Mouse (Mus musculus): ENCODE measurements around the gene Lrrn4. TPM values are rescaled to one million over a fixed set of nuclear protein-coding genes. Genes with fewer than 3 reads are reported as not detected.

Gene Lrrn4
- polyA plus RNA-seq, 1 experiment from 2014 or later: not detected

DNA sequence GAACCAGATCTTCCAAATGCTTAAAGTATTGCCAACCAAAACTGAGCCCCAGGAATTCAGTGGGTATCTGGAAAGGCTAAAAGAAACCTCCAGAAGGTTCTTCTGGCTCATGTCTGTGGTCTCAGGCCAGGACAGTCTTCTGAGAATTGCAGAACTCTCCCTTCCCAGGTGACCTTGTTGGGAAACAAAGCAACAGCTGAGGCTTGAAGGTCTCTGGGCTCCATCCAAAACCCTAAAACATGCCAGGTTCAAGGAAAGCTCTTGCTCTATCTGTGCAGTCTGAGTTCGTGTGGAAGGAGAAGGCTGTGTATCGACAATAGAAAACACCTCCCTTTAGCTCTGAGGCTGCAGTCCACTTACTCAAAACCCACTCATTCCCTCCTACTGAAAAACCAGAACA is 24.3 kb upstream of the Lrrn4 start:
- WGBS: 70% methylated on average over 2 of the region's 2 CpGs
- Histone ChIP-seq H3K36me3 (ENCODE audit: control insufficient read depth, insufficient read depth, low read length) (no peaks in the 10 kb centered on the region), H3K4me1 (replicated peaks; ENCODE audit: control insufficient read depth, insufficient read depth, low read length) (no peaks in the 10 kb centered on the region), H3K4me2 (replicated peaks; ENCODE audit: low read depth, low read length) (no peak overlapping the region), H3K27ac (ENCODE audit: low read depth, low read length) (no peak overlapping the region), H3K4me3 (ENCODE audit: low read depth, low read length) (no peak overlapping the region), H3K9me3 (ENCODE audit: control insufficient read depth, low read length) (no peaks in the 10 kb centered on the region), H3K27me3 (ENCODE audit: control insufficient read depth, insufficient read depth, low read length) (no peaks in the 10 kb centered on the region), H3K9ac (ENCODE audit: low read depth, low read length) (no peak overlapping the region)
- ATAC-seq (ENCODE audit: low FRiP score): no peak
- no peak for DNase-seq (ENCODE audit: low spot score)

DNA sequence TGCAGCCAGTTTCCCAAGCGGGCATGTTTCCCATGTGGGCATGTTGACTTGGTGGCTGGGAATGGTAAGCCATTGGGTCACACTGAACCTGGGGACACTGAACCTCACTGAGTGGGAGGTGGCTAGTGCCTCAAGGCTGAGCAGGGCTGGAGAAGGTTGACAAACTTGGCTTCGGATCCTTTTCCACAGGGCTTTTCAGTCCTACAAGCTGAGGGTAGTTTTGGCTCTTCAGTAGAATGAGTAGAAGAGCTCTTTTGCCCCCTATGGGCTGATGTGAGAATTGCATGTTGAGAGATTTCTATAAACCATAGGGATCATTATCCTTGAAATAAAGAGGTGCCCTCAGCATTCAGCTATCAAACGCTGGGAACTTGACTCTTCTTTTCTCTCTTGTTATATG is 22.8 kb upstream of the Lrrn4 start:
- no peaks in the 10 kb centered on the region for H3K4me1 ChIP-seq (replicated peaks; ENCODE audit: control insufficient read depth, insufficient read depth, low read length)
- no peaks in the 10 kb centered on the region for H3K36me3 ChIP-seq (ENCODE audit: control insufficient read depth, insufficient read depth, low read length)
- DNase-seq (ENCODE audit: low spot score): peak; percentile 83
- H3K9me3 ChIP-seq (ENCODE audit: control insufficient read depth, low read length): no peaks in the 10 kb centered on the region
- H3K27ac ChIP-seq (ENCODE audit: low read depth, low read length): no peak overlapping the region
- ATAC-seq (ENCODE audit: low FRiP score): peak; percentile 78
- WGBS: 35% methylated on average over 3 of the region's 3 CpGs
- H3K27me3 ChIP-seq (ENCODE audit: control insufficient read depth, insufficient read depth, low read length): no peaks in the 10 kb centered on the region
- no peak overlapping the region for H3K9ac ChIP-seq (ENCODE audit: low read depth, low read length)
- no peak overlapping the region for H3K4me3 ChIP-seq (ENCODE audit: low read depth, low read length)
- no peak overlapping the region for H3K4me2 ChIP-seq (replicated peaks; ENCODE audit: low read depth, low read length)

DNA sequence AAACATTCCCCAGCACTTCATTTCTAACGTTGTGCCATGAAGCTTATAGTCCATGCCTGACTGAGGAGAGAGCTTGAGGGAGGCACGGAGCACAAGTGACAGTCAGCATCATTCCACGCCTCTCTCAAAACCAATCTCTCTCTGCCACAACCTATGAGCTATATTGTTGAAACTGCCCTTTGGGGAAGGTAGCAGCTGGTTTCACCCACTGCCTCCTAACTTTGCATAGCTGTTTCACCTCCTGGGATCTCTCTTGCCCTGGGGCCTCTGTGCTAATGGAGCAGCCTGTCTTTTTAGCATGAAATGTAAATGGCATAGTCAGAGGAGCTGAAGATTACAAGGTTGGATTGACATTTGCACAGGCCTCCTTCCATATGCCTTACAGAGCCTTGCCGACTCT is 21.4 kb upstream of the Lrrn4 start:
- ATAC-seq (ENCODE audit: low FRiP score) (peak; percentile 23; the same call in 1 of the 2 replicates), DNase-seq (ENCODE audit: low spot score) (peak; percentile 12)
- H3K4me1 ChIP-seq (replicated peaks; ENCODE audit: control insufficient read depth, insufficient read depth, low read length): no peaks in the 10 kb centered on the region
- no peak overlapping the region for H3K4me2 ChIP-seq (replicated peaks; ENCODE audit: low read depth, low read length)
- no peak overlapping the region for H3K9ac ChIP-seq (ENCODE audit: low read depth, low read length)
- H3K27ac ChIP-seq (ENCODE audit: low read depth, low read length): no peak overlapping the region
- no peaks in the 10 kb centered on the region for H3K27me3 ChIP-seq (ENCODE audit: control insufficient read depth, insufficient read depth, low read length)
- WGBS: 67% methylated on average over 4 of the region's 4 CpGs
- H3K36me3 ChIP-seq (ENCODE audit: control insufficient read depth, insufficient read depth, low read length): no peaks in the 10 kb centered on the region
- H3K4me3 ChIP-seq (ENCODE audit: low read depth, low read length): no peak overlapping the region
- H3K9me3 ChIP-seq (ENCODE audit: control insufficient read depth, low read length): no peaks in the 10 kb centered on the region

DNA sequence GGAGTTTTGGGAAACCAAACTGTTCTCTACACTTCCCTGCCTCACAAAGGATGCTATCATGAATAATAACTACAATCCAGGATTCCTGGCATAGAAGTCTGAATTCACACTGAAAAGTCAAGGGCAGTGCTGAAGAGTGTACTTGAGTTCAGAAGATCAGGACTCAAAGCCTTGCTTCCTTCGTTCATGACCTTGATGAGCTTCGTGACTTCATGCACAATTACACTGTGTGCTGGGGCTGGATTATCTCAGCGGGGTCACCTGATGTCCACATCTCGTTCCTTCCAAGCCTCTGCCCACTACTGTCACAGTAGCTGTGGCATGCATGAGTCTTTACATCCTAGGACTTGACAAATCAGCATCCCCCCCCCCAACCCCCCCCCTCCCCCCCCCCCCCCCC is 20.9 kb upstream of the Lrrn4 start:
- H3K36me3 ChIP-seq (ENCODE audit: control insufficient read depth, insufficient read depth, low read length): no peaks in the 10 kb centered on the region
- DNase-seq (ENCODE audit: low spot score): no peak
- H3K4me3 ChIP-seq (ENCODE audit: low read depth, low read length): no peak overlapping the region
- 87% methylated on average over 4 of the region's 4 CpGs for WGBS
- no peak for ATAC-seq (ENCODE audit: low FRiP score)
- no peak overlapping the region for H3K27ac ChIP-seq (ENCODE audit: low read depth, low read length)
- H3K9me3 ChIP-seq (ENCODE audit: control insufficient read depth, low read length): no peaks in the 10 kb centered on the region
- no peak overlapping the region for H3K9ac ChIP-seq (ENCODE audit: low read depth, low read length)
- no peaks in the 10 kb centered on the region for H3K4me1 ChIP-seq (replicated peaks; ENCODE audit: control insufficient read depth, insufficient read depth, low read length)
- no peak overlapping the region for H3K4me2 ChIP-seq (replicated peaks; ENCODE audit: low read depth, low read length)
- no peaks in the 10 kb centered on the region for H3K27me3 ChIP-seq (ENCODE audit: control insufficient read depth, insufficient read depth, low read length)

DNA sequence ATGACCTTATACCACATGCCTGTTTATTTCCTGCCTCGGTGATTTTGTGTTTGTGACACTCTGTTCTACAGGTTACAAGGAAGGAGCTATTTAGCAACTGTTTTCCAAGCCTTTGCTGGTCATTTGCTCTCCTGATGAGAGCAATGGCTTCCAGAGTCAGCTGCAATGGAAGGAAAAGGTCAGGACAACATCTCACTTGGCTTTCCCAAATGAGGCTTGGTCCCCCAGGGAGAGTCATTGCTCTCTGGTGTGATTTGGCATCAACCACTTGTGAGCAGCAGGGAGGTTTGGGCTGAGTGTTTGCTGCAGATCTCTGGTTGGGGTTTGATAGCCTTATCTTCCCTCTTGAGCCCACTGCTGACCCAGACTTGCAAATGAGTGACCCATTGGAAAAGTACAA is 19.9 kb upstream of the Lrrn4 start:
- WGBS: 84% methylated on average over 1 of the region's 1 CpGs
- ATAC-seq (ENCODE audit: low FRiP score): no peak
- no peaks in the 10 kb centered on the region for H3K9me3 ChIP-seq (ENCODE audit: control insufficient read depth, low read length)

DNA sequence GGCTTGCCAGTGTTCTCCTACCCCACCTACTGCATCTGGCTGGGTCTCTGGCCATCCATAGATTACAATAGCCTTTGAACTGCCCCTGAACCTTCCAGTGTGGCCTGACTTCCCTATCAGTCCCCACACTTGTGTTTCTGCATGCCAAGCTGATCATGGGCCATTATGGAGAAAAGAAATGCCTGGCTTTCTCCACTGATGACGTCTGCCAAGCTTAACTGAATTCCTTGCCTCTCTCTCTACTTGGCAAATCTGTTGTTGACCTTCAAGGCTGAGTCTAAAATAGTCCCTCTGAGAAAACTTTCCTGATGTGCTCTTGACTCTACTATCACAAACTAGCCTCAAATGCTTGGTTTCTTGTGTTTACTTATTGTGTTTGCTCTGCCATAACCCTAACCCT is 17.5 kb upstream of the Lrrn4 start:
- no peak for DNase-seq (ENCODE audit: low spot score)

More for the DNA sequence above, 19.9 kb upstream of the Lrrn4 start:
- H3K4me2 ChIP-seq (replicated peaks; ENCODE audit: low read depth, low read length): no peak overlapping the region
- DNase-seq (ENCODE audit: low spot score): no peak
- no peak overlapping the region for H3K9ac ChIP-seq (ENCODE audit: low read depth, low read length)
- no peak overlapping the region for H3K27ac ChIP-seq (ENCODE audit: low read depth, low read length)
- H3K27me3 ChIP-seq (ENCODE audit: control insufficient read depth, insufficient read depth, low read length): no peaks in the 10 kb centered on the region
- no peak overlapping the region for H3K4me3 ChIP-seq (ENCODE audit: low read depth, low read length)
- H3K4me1 ChIP-seq (replicated peaks; ENCODE audit: control insufficient read depth, insufficient read depth, low read length): no peaks in the 10 kb centered on the region
- H3K36me3 ChIP-seq (ENCODE audit: control insufficient read depth, insufficient read depth, low read length): no peaks in the 10 kb centered on the region

DNA sequence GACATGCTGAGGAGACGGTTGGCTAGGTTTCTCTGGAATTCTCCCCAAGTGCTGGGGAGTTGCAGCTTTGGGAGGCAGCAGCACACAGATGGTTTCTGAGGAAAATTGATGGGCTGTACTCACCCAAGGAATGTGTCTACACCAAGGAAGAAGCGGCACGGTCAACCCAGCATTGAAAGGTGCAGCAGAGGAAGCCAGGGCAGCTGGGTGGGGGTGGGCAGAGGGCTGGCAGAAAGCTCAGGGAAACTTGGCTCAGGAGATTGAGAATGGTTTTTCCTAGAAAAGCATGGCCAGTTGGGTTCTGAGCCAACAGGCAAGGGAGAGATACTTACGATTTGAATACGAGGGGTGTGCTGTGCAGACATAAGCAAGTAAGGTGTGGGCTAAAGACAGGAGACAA is 13.1 kb upstream of the Lrrn4 start:
- H3K4me3 ChIP-seq (ENCODE audit: low read depth, low read length): no peak overlapping the region
- no peak for ATAC-seq (ENCODE audit: low FRiP score)

More for the DNA sequence above, 17.5 kb upstream of the Lrrn4 start:
- Histone ChIP-seq H3K27ac (ENCODE audit: low read depth, low read length) (no peak overlapping the region), H3K4me2 (replicated peaks; ENCODE audit: low read depth, low read length) (no peak overlapping the region), H3K4me1 (replicated peaks; ENCODE audit: control insufficient read depth, insufficient read depth, low read length) (no peaks in the 10 kb centered on the region), H3K4me3 (ENCODE audit: low read depth, low read length) (no peak overlapping the region), H3K9ac (ENCODE audit: low read depth, low read length) (no peak overlapping the region), H3K9me3 (ENCODE audit: control insufficient read depth, low read length) (no peaks in the 10 kb centered on the region), H3K36me3 (ENCODE audit: control insufficient read depth, insufficient read depth, low read length) (no peaks in the 10 kb centered on the region), H3K27me3 (ENCODE audit: control insufficient read depth, insufficient read depth, low read length) (no peaks in the 10 kb centered on the region)
- ATAC-seq (ENCODE audit: low FRiP score): no peak
- 52% methylated on average over 1 of the region's 1 CpGs for WGBS

DNA sequence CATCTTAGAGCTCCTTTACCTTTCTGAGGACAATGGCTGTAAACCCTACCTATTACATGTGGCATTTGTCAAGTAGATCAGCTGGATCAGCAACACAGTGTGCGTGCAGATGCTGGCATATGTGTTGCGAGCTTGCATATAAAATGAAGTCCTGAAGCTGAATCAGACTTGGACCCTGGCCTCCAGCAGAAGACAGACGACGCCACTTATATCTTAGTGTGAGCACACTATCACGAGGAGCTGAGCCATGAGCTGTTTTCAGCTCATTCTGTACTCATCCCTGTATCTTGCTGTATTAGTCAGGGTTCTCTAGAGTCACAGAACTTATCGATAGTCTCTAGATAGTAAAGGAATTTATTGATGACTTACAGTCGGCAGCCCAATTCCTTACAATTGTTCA is 4.6 kb upstream of the Lrrn4 start:
- Histone ChIP-seq H3K4me2 (replicated peaks; ENCODE audit: low read depth, low read length) (no peak overlapping the region), H3K4me1 (replicated peaks; ENCODE audit: control insufficient read depth, insufficient read depth, low read length) (no peaks in the 10 kb centered on the region; the same call in none of the 2 replicates), H3K9me3 (ENCODE audit: control insufficient read depth, low read length) (no peaks in the 10 kb centered on the region), H3K4me3 (ENCODE audit: low read depth, low read length) (no peak overlapping the region), H3K27me3 (ENCODE audit: control insufficient read depth, insufficient read depth, low read length) (peaks cover 4% of the 10 kb centered on the region; the same call in 1 of the 2 replicates), H3K36me3 (ENCODE audit: control insufficient read depth, insufficient read depth, low read length) (no peaks in the 10 kb centered on the region), H3K9ac (ENCODE audit: low read depth, low read length) (no peak overlapping the region), H3K27ac (ENCODE audit: low read depth, low read length) (no peak overlapping the region)
- ATAC-seq (ENCODE audit: low FRiP score) (no peak), DNase-seq (ENCODE audit: low spot score) (no peak)
- 92% methylated on average over 7 of the region's 7 CpGs for WGBS

More for the DNA sequence above, 13.1 kb upstream of the Lrrn4 start:
- DNase-seq (ENCODE audit: low spot score): no peak
- H3K36me3 ChIP-seq (ENCODE audit: control insufficient read depth, insufficient read depth, low read length): no peaks in the 10 kb centered on the region
- H3K9ac ChIP-seq (ENCODE audit: low read depth, low read length): no peak overlapping the region
- no peaks in the 10 kb centered on the region for H3K27me3 ChIP-seq (ENCODE audit: control insufficient read depth, insufficient read depth, low read length)
- 87% methylated on average over 5 of the region's 5 CpGs for WGBS
- H3K4me1 ChIP-seq (replicated peaks; ENCODE audit: control insufficient read depth, insufficient read depth, low read length): no peaks in the 10 kb centered on the region
- no peak overlapping the region for H3K27ac ChIP-seq (ENCODE audit: low read depth, low read length)
- H3K9me3 ChIP-seq (ENCODE audit: control insufficient read depth, low read length): no peaks in the 10 kb centered on the region
- H3K4me2 ChIP-seq (replicated peaks; ENCODE audit: low read depth, low read length): no peak overlapping the region

DNA sequence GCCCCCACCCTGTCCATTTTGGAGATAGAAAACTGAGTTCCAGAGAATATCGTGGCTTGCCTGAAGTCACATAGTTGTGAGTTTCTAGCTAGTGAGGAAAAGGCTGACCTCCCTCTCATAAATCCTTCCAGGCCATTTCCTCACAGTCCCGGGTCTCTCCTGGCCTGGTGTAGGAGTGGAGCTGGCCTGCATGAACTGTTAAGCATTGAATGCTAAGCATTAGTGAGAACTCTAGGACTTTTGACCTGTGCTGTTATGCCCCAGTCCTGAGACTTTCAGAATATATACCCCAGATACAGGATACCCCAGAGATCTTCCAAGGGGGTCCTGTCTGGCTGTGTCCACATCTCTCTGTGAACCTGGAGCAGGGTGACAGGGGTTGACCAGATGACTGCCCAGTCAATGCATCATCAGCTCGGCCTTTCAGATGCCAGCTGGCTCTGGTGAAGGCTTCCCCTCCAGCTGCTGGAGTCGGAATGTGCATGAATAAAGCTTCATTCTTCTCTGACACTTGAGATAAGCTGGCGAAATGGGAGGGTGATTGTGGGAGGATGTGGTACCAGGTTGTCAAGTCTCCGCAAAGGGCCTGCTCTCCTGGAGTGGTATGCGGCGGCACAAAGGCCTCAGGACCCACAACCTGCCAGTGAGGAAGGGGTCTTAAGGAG is 3.7 kb upstream of the Lrrn4 start:
- H3K4me2 ChIP-seq (replicated peaks; ENCODE audit: low read depth, low read length): no peak overlapping the region
- DNase-seq (ENCODE audit: low spot score): no peak
- H3K4me1 ChIP-seq (replicated peaks; ENCODE audit: control insufficient read depth, insufficient read depth, low read length): no peaks in the 10 kb centered on the region; the same call in none of the 2 replicates
- 77% methylated on average over 8 of the region's 8 CpGs for WGBS
- H3K27ac ChIP-seq (ENCODE audit: low read depth, low read length): no peak overlapping the region
- ATAC-seq (ENCODE audit: low FRiP score): no peak
- H3K9ac ChIP-seq (ENCODE audit: low read depth, low read length): no peak overlapping the region
- peaks cover 7% of the 10 kb centered on the region for H3K27me3 ChIP-seq (ENCODE audit: control insufficient read depth, insufficient read depth, low read length)
- no peaks in the 10 kb centered on the region for H3K36me3 ChIP-seq (ENCODE audit: control insufficient read depth, insufficient read depth, low read length)
- H3K4me3 ChIP-seq (ENCODE audit: low read depth, low read length): no peak overlapping the region
- no peaks in the 10 kb centered on the region for H3K9me3 ChIP-seq (ENCODE audit: control insufficient read depth, low read length)
